8 mouse cellular contexts compared by ENCODE assay signal in the genomic region with DNA sequence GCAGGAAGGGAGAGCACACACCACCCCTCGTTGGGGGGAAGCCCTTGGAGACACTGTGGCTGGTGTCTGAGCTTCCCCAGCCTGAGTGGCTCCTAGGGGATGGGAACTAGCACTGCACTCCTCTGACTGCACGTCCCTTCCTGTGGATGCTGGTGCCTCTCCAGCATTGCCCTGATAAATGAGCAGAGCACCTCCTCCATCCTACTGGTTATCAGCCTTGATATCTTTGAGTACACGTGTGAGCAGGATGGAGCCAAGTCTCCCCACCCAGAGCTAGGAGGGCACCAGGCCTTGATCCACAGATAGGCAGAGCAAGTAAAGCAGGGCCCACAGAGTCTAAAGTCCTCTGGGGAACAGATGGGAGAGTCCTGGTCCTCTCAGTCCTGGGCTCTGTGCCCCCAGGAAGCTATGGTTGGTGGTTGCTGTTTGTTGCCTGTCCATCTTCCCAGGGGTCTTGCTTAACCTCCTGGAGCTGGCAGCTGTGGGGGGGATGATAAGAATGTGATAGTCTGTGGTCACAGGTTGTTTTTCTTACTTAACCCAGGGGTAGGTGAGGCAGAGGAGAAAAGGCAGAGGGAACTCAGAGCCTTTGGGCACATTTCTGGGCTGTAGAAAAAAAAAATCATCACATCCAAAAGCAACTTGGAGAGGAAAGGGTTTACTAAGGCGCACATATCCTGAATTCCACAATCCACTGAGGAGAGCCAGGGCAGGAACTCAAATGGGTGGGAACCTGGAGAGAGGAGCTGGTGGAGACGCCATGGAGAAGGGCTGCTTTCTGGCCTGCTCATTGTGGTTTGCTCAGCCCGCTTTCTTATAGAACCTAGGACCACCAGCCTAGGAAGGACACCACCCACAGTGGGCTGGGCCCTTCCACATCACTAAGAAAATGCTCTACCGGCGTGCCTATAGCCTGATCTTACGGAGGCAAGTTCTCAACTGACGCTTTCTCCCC. TPM values are rescaled to one million over a fixed set of nuclear protein-coding genes. Genes with fewer than 3 reads are reported as not detected.
DNase-seq lines count a peak whose midpoint lies in the region; ATAC-seq lines count a peak whose summit lies in the region.

No protein-coding gene starts in this region.

- peak; percentile 77 for ATAC-seq in megakaryocyte-erythroid progenitor cell, adult 5-6 weeks (replicated peaks; ENCODE audit: low FRiP score, low TSS enrichment, poor library complexity, severe bottlenecking)

- DNase-seq in gastrocnemius, postnatal 25 days, result peak; percentile 58
- DNase-seq in gastrocnemius, adult 8-10 months (ENCODE audit: low spot score in 2 of 2), result no peak
- DNase-seq in heart, adult 18-20 months, result peak; percentile 68 to 83
- peak; percentile 42 to 52 for DNase-seq in kidney, postnatal 36 days
- no peak for DNase-seq in frontal cortex, postnatal 10 days (ENCODE audit: low spot score in 2 of 2)
- no peak for DNase-seq in ovary, adult 18-20 months (ENCODE audit: low spot score)
- DNase-seq in layer of hippocampus, adult 9-10 months (ENCODE audit: low spot score), result no peak

RNA-seq across cellular contexts. Expression of gene Mgll, which starts 34.6 kb away (rescaled TPM):
- 10 to 100 TPM; 40.0 to 47.5 TPM for total RNA-seq in gastrocnemius, postnatal 25 days (2021)
- total RNA-seq in gastrocnemius, adult 8-10 months (2022), result 10 to 100 TPM; 25.6 to 43.3 (median 29.4) TPM
- 10 to 100 TPM; 92.7 to 96.6 TPM for total RNA-seq in heart, adult 18-20 months (2021)
- 17.9 and 19.1 TPM in 2 replicates for total RNA-seq in megakaryocyte-erythroid progenitor cell, adult 5-6 weeks (2014; fragmentation: Nextera tagmentation)
- 8.9 and 9.3 TPM in 2 replicates for total RNA-seq in megakaryocyte-erythroid progenitor cell, adult 5-6 weeks (2017)

Comparison
In these comparisons a context has a peak if more than half of its experiments do, and no peak if none do; other contexts are left out.
1. DNase-seq: peak in gastrocnemius, postnatal 25 days (single experiment), heart, adult 18-20 months (2 of 2) and kidney, postnatal 36 days (2 of 2); none in gastrocnemius, adult 8-10 months (0 of 2), frontal cortex, postnatal 10 days (0 of 2), ovary, adult 18-20 months (single experiment) and layer of hippocampus, adult 9-10 months (single experiment).